Mouse (Mus musculus) frontal cortex, adult (tissue): ENCODE measurements at regions not wholly inside any gene's neighbourhood (a gene's known extent, or its start where the extent isn't known, plus 50 kb on each side); places are given as distances from the start of the nearest gene placed in this dataset.

Experiments
- ATAC-seq: cut with Nextera tagmentation; 2 replicates; pipeline ENCODE4 v1.9.2; 2017; ENCODE audit warnings: mild to moderate bottlenecking, moderate library complexity, mixed read lengths; ENCODE audit not compliant: low TSS enrichment

GRCm38 (mm10) chr4:97377593-97378542, 194.9 kb upstream of the Gm10192 start:
- no peak for ATAC-seq

- no peak for ATAC-seq
Observed at GRCm38 (mm10) chr4:97360473-97360872, 177.5 kb upstream of the Gm10192 start.

- ATAC-seq = no peak
Observed at GRCm38 (mm10) chr4:97357958-97358357, 175.0 kb upstream of the Gm10192 start.

GRCm38 (mm10) chr4:97346799-97347198, 163.8 kb upstream of the Gm10192 start:
- peak; percentile 85 for ATAC-seq

GRCm38 (mm10) chr4:97344335-97344734, 161.4 kb upstream of the Gm10192 start:
- ATAC-seq = no peak

- ATAC-seq = no peak
Observed at GRCm38 (mm10) chr4:97343378-97343777, 160.4 kb upstream of the Gm10192 start.
